Mouse (Mus musculus): ENCODE data around the gene Diaph3. TPM values are rescaled to one million over a fixed set of nuclear protein-coding genes. Genes with fewer than 3 reads are reported as not detected.
"Not testable (repeated sequence)": the region's sequence is repeated elsewhere in the genome, so short reads cannot be mapped to it uniquely, and the experiment has no call there.

Diaph3 gene
- polyA plus RNA-seq, 1 experiment from 2014 or later: 19.2 TPM

DNA sequence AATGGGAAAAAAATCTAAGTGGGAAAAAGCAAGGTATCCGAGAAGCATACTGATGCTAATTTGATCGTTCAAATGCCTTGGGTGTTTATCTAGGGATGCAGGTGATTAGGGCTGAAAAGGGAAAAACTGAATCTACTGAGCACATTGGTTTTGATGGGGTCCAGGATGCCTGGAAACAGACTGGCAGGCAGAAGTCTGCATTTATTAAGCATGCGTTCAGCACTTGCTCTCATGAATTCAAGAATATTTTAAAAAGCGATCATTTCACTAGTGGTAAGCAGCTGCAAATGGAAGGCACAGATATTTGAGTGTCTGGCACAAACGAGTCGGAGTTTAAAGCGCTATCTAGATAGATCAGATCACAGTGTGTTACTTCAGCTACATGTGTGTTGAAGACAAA lies 390.7 kb downstream of the Diaph3 start:
- H3K9me3 ChIP-seq: no peaks in the 10 kb centered on the region
- H3K4me1 ChIP-seq: no peaks in the 10 kb centered on the region
- no peak for ATAC-seq (ENCODE audit: borderline replicate concordance, extremely low read depth, low FRiP score, low TSS enrichment)
- H3K36me3 ChIP-seq: no peaks in the 10 kb centered on the region
- H3K9ac ChIP-seq: no peak overlapping the region
- H3K27me3 ChIP-seq: no peaks in the 10 kb centered on the region
- H3K4me2 ChIP-seq: no peak overlapping the region
- no peak overlapping the region for H3K27ac ChIP-seq
- H3K4me3 ChIP-seq: no peak overlapping the region
- WGBS: 81% methylated on average over 7 of the region's 7 CpGs

DNA sequence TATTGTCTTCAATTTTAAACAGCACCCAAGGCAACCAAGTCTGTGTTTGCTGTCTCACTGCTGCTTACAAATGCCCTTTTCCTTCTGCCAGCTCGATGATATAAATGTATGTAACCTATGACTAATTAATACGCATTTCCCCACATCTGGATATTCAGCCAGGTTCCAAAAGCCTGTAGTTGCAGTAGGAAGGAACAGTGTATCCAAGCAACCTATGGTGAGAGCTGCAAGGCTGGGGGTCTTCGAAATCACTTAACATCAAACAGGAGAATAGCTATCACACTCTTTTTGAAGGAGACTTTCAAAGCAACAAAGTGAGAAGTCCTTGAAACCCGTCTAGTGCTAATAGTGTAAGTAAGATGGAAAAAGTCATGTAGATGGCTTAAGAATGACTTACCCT lies 391.6 kb downstream of the Diaph3 start:
- no peak for ATAC-seq (ENCODE audit: borderline replicate concordance, extremely low read depth, low FRiP score, low TSS enrichment)
- 61% methylated on average over 4 of the region's 4 CpGs for WGBS

DNA sequence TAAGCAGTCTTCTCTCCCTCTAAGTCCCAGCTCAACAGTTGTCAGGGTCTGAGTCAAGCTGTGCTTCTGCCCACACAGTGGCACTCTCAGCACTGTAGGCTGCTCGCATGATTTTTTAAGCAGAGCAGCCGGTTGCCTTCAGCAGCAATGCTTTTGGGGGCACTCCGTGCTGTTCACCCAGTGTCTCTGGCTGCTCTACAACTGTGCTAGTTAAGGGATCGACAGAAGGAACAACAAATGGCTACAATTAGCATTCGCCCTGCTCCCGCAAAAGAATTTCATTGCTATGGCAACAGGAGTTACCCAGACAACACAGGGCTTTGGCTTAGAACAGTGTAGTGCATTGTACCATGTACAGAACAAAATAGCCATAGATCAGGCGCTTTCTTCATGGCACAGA lies 392.2 kb downstream of the Diaph3 start:
- Histone ChIP-seq H3K27me3 (no peaks in the 10 kb centered on the region), H3K4me2 (no peak overlapping the region), H3K4me3 (no peak overlapping the region), H3K36me3 (no peaks in the 10 kb centered on the region), H3K9ac (no peak overlapping the region), H3K9me3 (no peaks in the 10 kb centered on the region), H3K27ac (no peak overlapping the region), H3K4me1 (no peaks in the 10 kb centered on the region)
- no peak for ATAC-seq (ENCODE audit: borderline replicate concordance, extremely low read depth, low FRiP score, low TSS enrichment)
- 35% methylated on average over 7 of the region's 7 CpGs for WGBS

More for the DNA sequence above, 391.6 kb downstream of the Diaph3 start:
- no peak overlapping the region for H3K9ac ChIP-seq
- H3K4me1 ChIP-seq: no peaks in the 10 kb centered on the region
- H3K27ac ChIP-seq: no peak overlapping the region
- no peak overlapping the region for H3K4me2 ChIP-seq
- no peaks in the 10 kb centered on the region for H3K27me3 ChIP-seq
- H3K9me3 ChIP-seq: no peaks in the 10 kb centered on the region
- H3K36me3 ChIP-seq: no peaks in the 10 kb centered on the region
- H3K4me3 ChIP-seq: no peak overlapping the region

DNA sequence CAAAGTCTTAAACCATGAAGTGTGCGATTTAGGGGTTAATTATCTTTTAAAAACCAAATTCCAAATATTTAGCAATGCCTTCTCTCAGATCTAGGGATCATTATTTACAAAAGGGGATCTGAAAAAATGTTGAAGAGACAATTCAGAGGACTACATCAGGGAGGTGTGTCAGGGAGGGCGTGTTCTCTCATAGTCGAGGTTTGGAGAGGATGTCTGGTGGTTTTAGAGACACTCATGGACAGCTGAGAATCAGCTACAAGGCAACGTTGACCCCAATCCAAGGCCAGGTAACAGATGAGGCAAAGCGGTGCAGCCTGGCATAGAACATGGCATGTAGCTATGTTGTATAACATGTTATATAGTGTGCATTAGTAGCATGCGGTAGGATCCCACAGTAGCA lies 396.5 kb downstream of the Diaph3 start:
- Histone ChIP-seq H3K4me1 (no peaks in the 10 kb centered on the region), H3K27me3 (no peaks in the 10 kb centered on the region), H3K9me3 (no peaks in the 10 kb centered on the region), H3K4me2 (no peak overlapping the region), H3K9ac (no peak overlapping the region), H3K36me3 (no peaks in the 10 kb centered on the region), H3K4me3 (no peak overlapping the region), H3K27ac (no peak overlapping the region)
- no peak for ATAC-seq (ENCODE audit: borderline replicate concordance, extremely low read depth, low FRiP score, low TSS enrichment)
- WGBS: 70% methylated on average over 6 of the region's 6 CpGs

DNA sequence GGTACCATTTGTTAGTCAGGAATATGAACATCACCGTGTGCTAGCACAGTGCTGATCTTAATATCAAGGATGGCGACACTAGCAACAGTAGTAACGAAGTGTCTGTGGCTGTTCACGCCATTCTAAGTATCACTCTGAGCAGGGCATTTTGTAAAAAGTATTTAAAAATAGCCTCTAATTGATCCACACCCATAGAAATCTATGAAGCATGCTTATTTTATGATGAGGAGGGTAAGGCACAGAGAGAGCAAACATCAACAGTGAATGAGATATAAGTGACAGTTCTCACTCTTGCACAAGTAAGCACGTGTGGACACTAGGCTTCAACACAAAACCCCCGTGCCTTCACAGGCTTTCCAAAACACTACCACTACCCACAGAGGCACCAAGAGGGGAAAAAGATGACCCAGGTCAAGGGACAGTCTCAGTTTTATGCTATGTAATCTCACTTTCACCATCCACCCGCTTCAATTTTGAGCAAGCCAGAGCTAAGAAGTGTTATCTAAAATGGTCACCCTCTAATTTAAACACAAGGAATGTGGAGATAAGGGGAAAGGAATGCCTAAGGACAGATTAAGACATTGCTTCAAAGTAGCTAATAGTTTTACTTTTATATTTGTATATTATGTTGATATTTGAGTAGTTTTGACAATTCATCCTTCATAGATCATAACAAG lies 399.0 kb downstream of the Diaph3 start:
- WGBS: 70% methylated on average over 7 of the region's 7 CpGs
- no peak overlapping the region for H3K4me2 ChIP-seq
- H3K4me1 ChIP-seq: no peaks in the 10 kb centered on the region
- no peaks in the 10 kb centered on the region for H3K27me3 ChIP-seq
- ATAC-seq (ENCODE audit: borderline replicate concordance, extremely low read depth, low FRiP score, low TSS enrichment): no peak
- no peak overlapping the region for H3K4me3 ChIP-seq
- no peak overlapping the region for H3K9ac ChIP-seq
- H3K36me3 ChIP-seq: no peaks in the 10 kb centered on the region
- H3K9me3 ChIP-seq: no peaks in the 10 kb centered on the region
- no peak overlapping the region for H3K27ac ChIP-seq

DNA sequence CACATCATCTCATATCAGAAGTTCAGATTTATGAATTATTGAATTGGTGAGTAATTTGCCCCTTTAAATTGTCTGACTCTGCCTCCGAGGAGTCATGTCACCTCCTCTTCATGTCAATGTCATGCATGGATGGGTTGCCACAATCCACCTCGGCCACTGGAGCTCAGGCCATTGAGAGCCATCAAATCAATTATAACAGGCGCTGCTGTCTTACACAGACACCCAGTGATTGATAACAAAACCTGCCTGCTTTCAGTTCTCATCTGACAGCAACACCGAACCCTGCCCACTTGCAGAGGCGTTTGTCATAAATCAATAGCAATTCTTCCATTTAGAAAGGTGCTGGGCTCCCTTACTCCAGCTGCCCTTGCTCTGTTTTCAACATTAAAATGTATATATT lies 402.1 kb downstream of the Diaph3 start:
- H3K27me3 ChIP-seq: no peaks in the 10 kb centered on the region
- no peak overlapping the region for H3K4me2 ChIP-seq
- 55% methylated on average over 5 of the region's 5 CpGs for WGBS
- H3K36me3 ChIP-seq: no peaks in the 10 kb centered on the region
- H3K9me3 ChIP-seq: no peaks in the 10 kb centered on the region
- H3K27ac ChIP-seq: no peak overlapping the region
- no peaks in the 10 kb centered on the region for H3K4me1 ChIP-seq
- no peak overlapping the region for H3K4me3 ChIP-seq
- ATAC-seq (ENCODE audit: borderline replicate concordance, extremely low read depth, low FRiP score, low TSS enrichment): no peak
- H3K9ac ChIP-seq: no peak overlapping the region

DNA sequence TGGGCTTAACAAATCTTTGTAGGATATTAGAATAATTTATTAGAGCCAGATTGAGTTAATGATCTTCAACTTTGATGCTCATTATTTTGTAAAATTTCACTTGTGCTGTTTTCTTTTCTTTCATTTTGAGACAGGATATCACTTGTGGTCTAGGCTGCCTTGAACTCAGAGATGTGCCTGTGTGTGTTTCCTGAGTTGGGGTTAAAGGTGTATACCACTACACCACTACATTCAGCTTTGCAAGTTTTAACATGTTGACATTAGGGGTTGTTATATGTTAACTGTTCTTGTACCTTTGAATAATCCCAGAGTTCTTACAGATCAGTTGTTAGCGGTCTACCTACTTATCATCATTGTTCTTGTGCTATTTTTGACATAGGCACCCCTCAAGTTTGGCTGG lies 404.4 kb downstream of the Diaph3 start:
- Histone ChIP-seq H3K4me3 (no peak overlapping the region), H3K9ac (no peak overlapping the region), H3K4me1 (no peaks in the 10 kb centered on the region), H3K9me3 (no peaks in the 10 kb centered on the region), H3K27ac (no peak overlapping the region), H3K4me2 (no peak overlapping the region), H3K36me3 (no peaks in the 10 kb centered on the region), H3K27me3 (no peaks in the 10 kb centered on the region)
- WGBS: 88% methylated on average over 1 of the region's 1 CpGs
- no peak for ATAC-seq (ENCODE audit: borderline replicate concordance, extremely low read depth, low FRiP score, low TSS enrichment)

DNA sequence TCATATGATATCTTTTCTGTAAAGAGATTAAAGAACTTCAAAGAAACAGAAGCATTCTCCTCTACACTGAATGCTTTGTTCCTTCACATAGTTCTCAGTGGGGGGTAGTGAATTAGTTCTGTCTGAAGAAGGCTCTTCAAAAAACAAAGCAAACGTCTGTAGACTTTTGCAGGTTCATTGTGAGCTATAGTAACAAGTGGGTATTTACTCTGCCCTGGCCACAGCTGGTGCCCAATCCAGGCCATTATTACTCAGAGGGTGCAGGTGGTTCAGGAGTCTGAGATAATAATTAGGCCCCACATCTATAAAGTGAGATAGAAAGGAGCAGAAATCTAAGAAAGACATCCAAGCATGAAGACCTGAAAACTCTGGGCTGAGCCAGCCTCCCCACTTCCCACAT lies 409.7 kb downstream of the Diaph3 start:
- H3K9me3 ChIP-seq: no peaks in the 10 kb centered on the region

DNA sequence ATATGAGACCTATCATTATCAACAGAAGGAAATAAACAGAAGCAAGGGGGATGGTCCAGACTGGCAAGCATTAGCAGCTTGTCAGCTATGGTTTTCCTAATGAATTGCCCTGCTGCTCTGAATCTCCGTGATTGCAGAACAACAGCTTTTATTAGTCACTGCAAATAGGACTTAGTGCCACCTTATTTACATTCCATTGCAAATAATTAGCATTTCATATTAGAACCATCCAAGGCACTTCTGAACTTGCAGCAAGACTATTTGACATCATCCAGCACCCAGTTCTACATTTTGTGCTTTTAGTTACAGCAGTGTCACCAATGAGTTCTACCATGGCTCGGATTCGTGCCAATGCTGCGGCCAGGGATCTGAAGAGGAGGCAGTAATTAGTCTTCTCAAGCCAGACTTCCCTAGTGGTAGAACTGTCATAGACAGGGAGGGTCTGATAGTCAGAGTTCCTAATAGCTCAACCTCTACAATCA lies 411.4 kb downstream of the Diaph3 start:
- H3K27ac ChIP-seq: no peak overlapping the region
- H3K36me3 ChIP-seq: no peaks in the 10 kb centered on the region
- no peaks in the 10 kb centered on the region for H3K9me3 ChIP-seq
- H3K4me3 ChIP-seq: no peak overlapping the region
- 50% methylated on average over 4 of the region's 4 CpGs for WGBS
- no peak overlapping the region for H3K9ac ChIP-seq
- no peak overlapping the region for H3K4me2 ChIP-seq
- no peaks in the 10 kb centered on the region for H3K4me1 ChIP-seq
- peak; percentile 87 for ATAC-seq (ENCODE audit: borderline replicate concordance, extremely low read depth, low FRiP score, low TSS enrichment)
- no peaks in the 10 kb centered on the region for H3K27me3 ChIP-seq

More for the DNA sequence above, 409.7 kb downstream of the Diaph3 start:
- WGBS: 33% methylated on average over 1 of the region's 1 CpGs
- H3K36me3 ChIP-seq: no peaks in the 10 kb centered on the region
- H3K4me2 ChIP-seq: no peak overlapping the region
- no peak overlapping the region for H3K4me3 ChIP-seq
- no peak overlapping the region for H3K9ac ChIP-seq
- ATAC-seq (ENCODE audit: borderline replicate concordance, extremely low read depth, low FRiP score, low TSS enrichment): no peak
- no peak overlapping the region for H3K27ac ChIP-seq
- no peaks in the 10 kb centered on the region for H3K27me3 ChIP-seq
- H3K4me1 ChIP-seq: no peaks in the 10 kb centered on the region

DNA sequence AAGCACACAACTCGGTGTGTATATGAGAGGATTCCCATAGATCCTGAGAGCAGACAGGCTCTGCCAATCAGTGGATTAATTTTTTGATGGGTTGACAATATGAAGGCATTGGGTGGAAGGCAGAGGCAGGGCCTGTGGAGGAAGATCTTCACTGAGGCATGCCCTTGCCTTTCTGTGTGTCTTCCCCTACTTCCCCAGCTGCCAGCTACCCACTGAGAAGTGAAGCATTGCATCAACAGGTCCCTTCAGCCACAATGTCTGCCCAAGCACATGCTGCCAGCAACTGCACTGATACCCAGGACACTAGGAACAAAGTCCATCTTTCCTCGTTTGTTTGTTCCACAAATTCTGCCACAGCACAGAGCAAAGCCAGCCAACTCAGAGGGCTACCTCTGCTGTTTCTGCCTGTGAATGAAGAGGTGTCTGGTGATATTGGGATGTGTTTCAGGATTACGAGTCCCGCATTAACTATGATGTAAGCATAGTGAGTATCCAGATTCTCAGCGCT lies 413.4 kb downstream of the Diaph3 start:
- 87% methylated on average over 5 of the region's 5 CpGs for WGBS
- ATAC-seq (ENCODE audit: borderline replicate concordance, extremely low read depth, low FRiP score, low TSS enrichment): no peak
- Histone ChIP-seq H3K4me1 (no peaks in the 10 kb centered on the region), H3K27me3 (no peaks in the 10 kb centered on the region), H3K9ac (no peak overlapping the region), H3K27ac (no peak overlapping the region), H3K4me2 (no peak overlapping the region), H3K4me3 (no peak overlapping the region), H3K36me3 (no peaks in the 10 kb centered on the region), H3K9me3 (no peaks in the 10 kb centered on the region)

DNA sequence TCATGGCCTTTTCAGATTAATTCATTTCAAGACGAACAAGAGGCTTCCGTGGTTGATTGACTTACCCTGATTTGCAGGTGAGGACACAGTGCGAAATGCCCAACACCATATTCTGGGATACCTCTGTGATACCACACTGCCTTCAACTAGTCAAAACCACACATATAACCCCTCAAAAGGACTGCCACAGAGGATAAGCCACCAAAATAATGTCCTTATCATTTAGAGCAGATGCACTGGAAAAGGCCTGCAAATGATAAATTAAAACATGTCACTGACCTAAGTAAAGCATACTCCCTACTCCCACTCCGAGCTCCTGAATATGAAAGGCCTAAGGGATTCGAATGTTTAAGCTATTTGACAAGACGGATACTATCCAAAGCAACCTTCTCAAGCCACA lies 419.3 kb downstream of the Diaph3 start:
- no peak overlapping the region for H3K4me2 ChIP-seq
- H3K4me1 ChIP-seq: no peaks in the 10 kb centered on the region
- WGBS: 86% methylated on average over 6 of the region's 6 CpGs
- no peak overlapping the region for H3K27ac ChIP-seq
- no peaks in the 10 kb centered on the region for H3K27me3 ChIP-seq
- H3K9ac ChIP-seq: no peak overlapping the region
- no peak overlapping the region for H3K4me3 ChIP-seq
- H3K36me3 ChIP-seq: no peaks in the 10 kb centered on the region
- ATAC-seq (ENCODE audit: borderline replicate concordance, extremely low read depth, low FRiP score, low TSS enrichment): no peak
- no peaks in the 10 kb centered on the region for H3K9me3 ChIP-seq

DNA sequence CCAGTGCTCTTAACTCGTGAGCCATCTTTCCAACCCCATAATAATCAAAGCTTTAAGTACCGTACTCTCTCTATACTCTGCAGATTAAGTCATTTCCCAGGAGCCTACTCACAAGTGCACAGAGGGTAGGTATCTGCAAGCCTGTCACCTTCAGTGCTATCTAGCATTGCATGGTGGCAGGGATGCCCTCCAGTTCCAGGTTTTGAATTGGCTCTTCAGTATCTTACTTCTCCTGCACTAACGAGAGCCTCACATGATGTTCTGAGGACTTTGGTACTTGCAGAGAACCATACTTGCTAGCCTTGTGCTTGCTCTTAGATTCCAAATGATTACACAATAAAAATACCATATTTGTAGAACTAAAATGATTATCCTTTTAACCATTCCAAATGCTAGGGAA lies 420.0 kb downstream of the Diaph3 start:
- no peaks in the 10 kb centered on the region for H3K27me3 ChIP-seq
- 83% methylated on average over 3 of the region's 3 CpGs for WGBS
- no peak overlapping the region for H3K27ac ChIP-seq
- H3K4me1 ChIP-seq: no peaks in the 10 kb centered on the region
- no peak overlapping the region for H3K4me3 ChIP-seq
- no peaks in the 10 kb centered on the region for H3K9me3 ChIP-seq
- no peaks in the 10 kb centered on the region for H3K36me3 ChIP-seq
- H3K9ac ChIP-seq: no peak overlapping the region
- H3K4me2 ChIP-seq: no peak overlapping the region
- ATAC-seq (ENCODE audit: borderline replicate concordance, extremely low read depth, low FRiP score, low TSS enrichment): no peak

DNA sequence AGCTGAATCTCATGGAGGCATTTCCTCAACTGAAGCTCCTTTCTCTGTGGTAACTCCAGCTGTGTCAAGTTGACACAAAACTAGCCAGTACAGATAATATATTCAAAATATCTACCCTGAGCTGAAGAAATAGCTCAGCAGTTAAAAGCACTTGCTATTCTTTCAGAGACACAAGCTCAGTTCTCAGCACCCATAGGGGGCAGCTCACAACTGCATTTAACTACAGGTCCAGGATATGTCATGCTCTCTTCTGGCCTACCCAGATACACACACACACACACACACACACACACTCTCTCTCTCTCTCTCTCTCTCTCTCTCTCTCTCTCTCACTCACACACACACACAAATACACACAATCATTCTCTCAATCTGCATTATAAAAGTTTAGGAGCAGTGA lies 420.6 kb downstream of the Diaph3 start:
- ATAC-seq (ENCODE audit: borderline replicate concordance, extremely low read depth, low FRiP score, low TSS enrichment); H3K36me3 ChIP-seq; H3K27ac ChIP-seq; H3K9ac ChIP-seq; H3K9me3 ChIP-seq; H3K4me3 ChIP-seq; H3K4me1 ChIP-seq; H3K27me3 ChIP-seq; H3K4me2 ChIP-seq: not testable (repeated sequence)

All from lung, embryonic 15.5 days (tissue).